Mouse (Mus musculus): ENCODE results near the gene Shc4. TPM values are rescaled to one million over a fixed set of nuclear protein-coding genes. Genes with fewer than 3 reads are reported as not detected.

The Shc4 gene
- polyA plus RNA-seq (2015; fragmentation: Nextera tagmentation; extraction: Ambion mirVana) = 4.3 and 4.6 TPM in 2 replicates

DNA sequence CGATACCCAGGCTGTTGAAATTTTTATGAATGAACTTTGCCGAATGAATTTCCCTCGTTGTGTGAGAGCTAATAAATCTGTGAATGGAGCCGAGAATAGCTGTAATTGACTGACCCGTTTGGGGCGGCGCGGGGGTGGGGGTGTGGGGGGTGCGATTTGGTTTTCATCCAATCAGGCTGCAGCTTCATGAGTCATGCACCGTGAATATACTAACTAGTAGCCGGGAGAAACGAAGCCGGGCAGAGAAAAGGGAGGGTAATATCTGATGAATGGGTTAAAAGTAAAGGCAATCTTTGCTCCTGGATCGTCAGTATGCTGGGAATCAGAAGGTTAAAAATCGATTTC lies at the start of gene Shc4:
Gene Shc4 (minus strand): TSS at position 63 of the 345 bp plus-strand sequence.
- H3K9ac ChIP-seq (replicated peaks) = peak within 1 kb of the TSS; percentile 66
- H3K9me3 ChIP-seq (replicated peaks) = no peaks in the 10 kb centered on the region
- H3K4me3 ChIP-seq (replicated peaks) = peak within 1 kb of the TSS; percentile 54
- 0 out of 2 replicates have a peak, but pooled peaks cover 12% of the 10 kb centered on the region for H3K27me3 ChIP-seq (replicated peaks)
- peak within 1 kb of the TSS; percentile 76 for H3K27ac ChIP-seq (replicated peaks)
- ATAC-seq (ENCODE audit: low FRiP score) = peak; percentile 88
- under 1% methylated on average over 15 of the region's 15 CpGs for whole genome bisulfite sequencing
- peak within 1 kb of the TSS; percentile 100 for H3K4me2 ChIP-seq
- H3K4me1 ChIP-seq = peaks cover 28% of the 10 kb centered on the region
- H3K36me3 ChIP-seq = no peaks in the 10 kb centered on the region

DNA sequence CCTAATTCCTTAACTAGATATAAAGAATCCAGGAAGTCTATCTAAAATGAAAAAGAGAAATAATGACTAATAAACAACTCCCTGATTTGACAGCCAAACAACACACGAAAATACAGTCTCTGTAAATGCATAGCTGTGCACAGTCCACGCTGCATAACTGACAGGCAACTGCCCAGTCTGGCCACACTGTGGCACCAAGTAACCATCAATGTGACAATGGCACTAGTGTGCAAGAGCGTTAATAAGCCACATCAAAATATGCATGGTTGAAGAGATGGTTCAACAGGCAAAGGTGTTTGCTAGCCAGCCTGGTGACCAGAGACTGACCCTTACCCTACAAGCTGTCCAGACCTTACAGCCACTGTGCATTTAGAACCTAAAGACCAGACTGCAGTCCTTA lies 41.1 kb upstream of the Shc4 start:
- Histone ChIP-seq H3K9me3 (replicated peaks) (no peaks in the 10 kb centered on the region), H3K9ac (replicated peaks) (no peak overlapping the region), H3K36me3 (peaks cover 76% of the 10 kb centered on the region), H3K27me3 (replicated peaks) (no peaks in the 10 kb centered on the region), H3K4me2 (no peak overlapping the region), H3K4me3 (replicated peaks) (no peak overlapping the region), H3K4me1 (no peaks in the 10 kb centered on the region), H3K27ac (replicated peaks) (no peak overlapping the region)
- 80% methylated on average over 3 of the region's 3 CpGs for WGBS
- ATAC-seq (ENCODE audit: low FRiP score) = no peak

DNA sequence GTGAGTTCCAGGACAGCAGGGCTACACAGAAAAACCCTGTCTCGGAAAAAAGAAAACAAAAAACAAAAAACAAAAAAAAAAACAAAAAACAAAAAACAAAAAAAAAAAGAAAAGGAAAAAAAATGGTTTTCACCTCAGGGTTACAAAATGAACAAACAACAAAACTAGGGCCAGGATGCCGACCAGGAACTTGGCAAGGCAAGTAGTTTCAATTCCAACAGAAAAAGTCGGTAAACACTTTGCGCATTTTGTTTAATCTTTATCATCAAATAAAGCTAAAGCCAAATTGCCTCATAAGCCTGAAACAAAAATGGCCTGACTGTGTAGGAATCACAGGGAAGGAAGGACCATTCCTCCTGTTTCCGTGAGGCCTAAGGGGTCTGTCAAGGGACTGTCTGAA lies 40.6 kb upstream of the Shc4 start:
- Histone ChIP-seq H3K9ac (replicated peaks) (no peak overlapping the region), H3K4me2 (no peak overlapping the region), H3K27ac (replicated peaks) (no peak overlapping the region), H3K27me3 (replicated peaks) (no peaks in the 10 kb centered on the region), H3K4me3 (replicated peaks) (no peak overlapping the region), H3K9me3 (replicated peaks) (no peaks in the 10 kb centered on the region), H3K36me3 (peaks cover 79% of the 10 kb centered on the region), H3K4me1 (no peaks in the 10 kb centered on the region)
- ATAC-seq (ENCODE audit: low FRiP score) = no peak
- 96% methylated on average over 5 of the region's 5 CpGs for WGBS

DNA sequence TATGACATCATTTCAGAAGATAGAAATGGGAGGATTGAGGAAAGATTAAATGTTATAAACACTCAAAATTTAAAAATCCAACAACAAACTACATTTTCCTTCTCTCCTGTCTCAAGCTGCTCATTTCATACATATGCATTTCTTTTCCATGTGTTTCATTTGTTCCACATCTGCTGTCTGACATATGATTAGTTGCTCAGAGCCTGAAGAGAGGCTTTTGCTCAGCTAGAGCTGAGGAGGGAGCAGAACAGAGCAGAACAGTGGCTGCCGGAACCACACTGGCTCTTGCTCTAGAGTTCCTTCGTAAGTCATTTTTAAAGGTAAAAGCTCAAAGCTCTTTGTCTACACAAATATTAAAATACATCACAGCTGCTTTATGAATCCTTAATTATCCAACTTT lies 25.4 kb upstream of the Shc4 start:
- Histone ChIP-seq H3K4me3 (replicated peaks) (no peak overlapping the region), H3K4me1 (no peaks in the 10 kb centered on the region), H3K9ac (replicated peaks) (no peak overlapping the region), H3K36me3 (peaks cover 72% of the 10 kb centered on the region), H3K27me3 (replicated peaks) (no peaks in the 10 kb centered on the region), H3K27ac (replicated peaks) (no peak overlapping the region), H3K9me3 (replicated peaks) (no peaks in the 10 kb centered on the region), H3K4me2 (no peak overlapping the region)
- WGBS = 92% methylated on average over 2 of the region's 2 CpGs
- no peak for ATAC-seq (ENCODE audit: low FRiP score)

DNA sequence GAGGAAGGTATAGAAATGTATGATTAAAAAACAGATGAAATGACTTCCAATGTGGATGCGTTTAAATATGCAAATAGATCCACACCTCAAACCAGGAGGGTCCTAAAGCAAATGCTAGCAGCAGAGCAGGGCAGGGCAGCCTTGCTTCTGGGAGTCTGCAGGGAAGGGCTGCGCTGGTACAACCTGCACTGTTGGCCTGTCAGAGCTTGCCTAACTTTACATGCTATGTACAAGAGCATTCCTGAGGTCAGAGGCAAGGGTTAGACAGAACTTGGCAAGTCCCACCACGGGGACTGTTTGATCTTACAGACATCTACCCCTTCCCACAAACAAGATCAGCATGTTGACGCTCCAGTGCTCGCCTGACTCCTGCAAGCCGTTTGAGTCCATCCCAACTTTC lies 15.4 kb upstream of the Shc4 start:
- no peaks in the 10 kb centered on the region for H3K27me3 ChIP-seq (replicated peaks)
- no peaks in the 10 kb centered on the region for H3K9me3 ChIP-seq (replicated peaks)
- WGBS = 90% methylated on average over 6 of the region's 6 CpGs
- no peak overlapping the region for H3K4me3 ChIP-seq (replicated peaks)
- H3K4me2 ChIP-seq = no peak overlapping the region
- no peaks in the 10 kb centered on the region for H3K4me1 ChIP-seq
- H3K36me3 ChIP-seq = peaks cover 53% of the 10 kb centered on the region
- no peak for ATAC-seq (ENCODE audit: low FRiP score)
- no peak overlapping the region for H3K27ac ChIP-seq (replicated peaks)
- no peak overlapping the region for H3K9ac ChIP-seq (replicated peaks)

DNA sequence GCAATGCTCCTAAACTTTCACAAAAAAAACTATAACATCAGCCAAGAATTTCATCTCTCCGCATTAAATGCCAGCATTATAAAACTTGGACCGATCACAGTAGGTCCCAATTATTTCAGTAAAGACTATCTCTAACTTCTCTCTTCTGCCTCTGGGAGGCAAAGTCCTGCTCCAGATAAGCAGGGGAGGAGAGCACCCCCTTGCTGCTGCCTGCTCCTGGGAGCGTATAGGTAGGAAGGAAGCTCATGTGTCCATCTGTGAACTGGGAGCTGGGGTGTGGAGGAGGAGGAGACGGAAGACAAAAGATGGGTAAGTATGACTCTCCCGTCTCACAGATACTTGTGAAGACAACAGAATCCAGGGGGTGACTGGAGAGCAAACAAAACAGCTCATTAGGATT lies 14.8 kb upstream of the Shc4 start:
- H3K9me3 ChIP-seq (replicated peaks) = no peaks in the 10 kb centered on the region
- no peak overlapping the region for H3K4me3 ChIP-seq (replicated peaks)
- H3K27ac ChIP-seq (replicated peaks) = no peak overlapping the region
- no peak for ATAC-seq (ENCODE audit: low FRiP score)
- no peak overlapping the region for H3K4me2 ChIP-seq
- H3K27me3 ChIP-seq (replicated peaks) = no peaks in the 10 kb centered on the region
- H3K4me1 ChIP-seq = no peaks in the 10 kb centered on the region
- H3K36me3 ChIP-seq = peaks cover 47% of the 10 kb centered on the region
- H3K9ac ChIP-seq (replicated peaks) = no peak overlapping the region
- 74% methylated on average over 5 of the region's 5 CpGs for WGBS

DNA sequence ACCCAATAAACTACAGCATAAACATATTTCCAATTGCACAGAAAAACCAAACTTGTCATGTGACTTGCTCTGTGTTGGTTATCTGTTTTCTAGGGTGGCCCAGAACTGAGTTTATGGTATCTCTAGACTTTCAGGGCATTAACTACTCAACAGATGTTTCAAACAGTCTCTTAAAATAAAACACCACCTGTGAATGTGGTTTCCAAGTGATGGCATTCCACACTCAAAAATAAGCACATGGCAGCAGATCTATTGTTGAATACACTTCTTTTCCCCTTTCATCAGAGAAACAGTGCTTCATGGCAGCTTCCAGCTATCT lies 12.0 kb upstream of the Shc4 start:
- Histone ChIP-seq H3K27ac (replicated peaks) (no peak overlapping the region), H3K9ac (replicated peaks) (no peak overlapping the region), H3K9me3 (replicated peaks) (no peaks in the 10 kb centered on the region), H3K4me1 (peaks cover 15% of the 10 kb centered on the region), H3K4me3 (replicated peaks) (no peak overlapping the region), H3K36me3 (peaks cover 22% of the 10 kb centered on the region), H3K27me3 (replicated peaks) (no peaks in the 10 kb centered on the region), H3K4me2 (no peak overlapping the region)
- ATAC-seq (ENCODE audit: low FRiP score) = no peak

DNA sequence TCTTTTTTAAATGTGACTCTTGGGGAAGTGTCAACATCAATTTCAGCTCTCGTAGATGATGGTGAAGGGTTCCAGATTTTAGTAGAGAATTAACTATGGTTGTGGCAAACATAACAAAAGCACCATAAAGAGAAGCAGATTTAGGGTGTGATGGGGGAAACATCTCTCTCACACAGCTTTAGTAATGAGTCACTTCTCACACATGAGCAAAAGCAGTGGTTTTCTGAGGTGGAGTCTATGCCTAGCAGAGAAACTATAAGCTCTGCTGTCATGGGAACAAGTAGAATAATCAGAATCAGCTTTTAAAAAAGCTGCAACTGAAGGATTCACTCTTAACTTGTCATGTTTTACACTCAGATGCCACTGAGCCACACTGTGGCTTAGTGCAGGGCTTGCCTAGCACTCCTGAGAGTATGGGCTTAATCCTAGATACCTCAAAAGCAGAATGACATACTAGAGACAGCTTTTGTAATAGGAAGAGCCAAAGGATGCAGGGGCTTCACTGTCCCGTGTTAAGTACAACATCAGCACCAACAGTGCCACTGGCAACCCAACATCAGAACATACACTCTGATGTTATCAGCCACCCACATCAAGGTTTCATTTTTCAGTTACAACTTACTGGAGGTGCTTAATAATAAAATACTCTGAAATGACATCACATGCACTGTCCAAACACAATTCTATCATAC lies 11.5 kb upstream of the Shc4 start:
- no peak overlapping the region for H3K27ac ChIP-seq (replicated peaks)
- ATAC-seq (ENCODE audit: low FRiP score) = no peak
- 66% methylated on average over 2 of the region's 2 CpGs for WGBS
- H3K36me3 ChIP-seq = peaks cover 19% of the 10 kb centered on the region
- no peaks in the 10 kb centered on the region for H3K9me3 ChIP-seq (replicated peaks)
- H3K9ac ChIP-seq (replicated peaks) = no peak overlapping the region
- no peaks in the 10 kb centered on the region for H3K27me3 ChIP-seq (replicated peaks)
- H3K4me2 ChIP-seq = no peak overlapping the region
- peaks cover 15% of the 10 kb centered on the region for H3K4me1 ChIP-seq
- no peak overlapping the region for H3K4me3 ChIP-seq (replicated peaks)

DNA sequence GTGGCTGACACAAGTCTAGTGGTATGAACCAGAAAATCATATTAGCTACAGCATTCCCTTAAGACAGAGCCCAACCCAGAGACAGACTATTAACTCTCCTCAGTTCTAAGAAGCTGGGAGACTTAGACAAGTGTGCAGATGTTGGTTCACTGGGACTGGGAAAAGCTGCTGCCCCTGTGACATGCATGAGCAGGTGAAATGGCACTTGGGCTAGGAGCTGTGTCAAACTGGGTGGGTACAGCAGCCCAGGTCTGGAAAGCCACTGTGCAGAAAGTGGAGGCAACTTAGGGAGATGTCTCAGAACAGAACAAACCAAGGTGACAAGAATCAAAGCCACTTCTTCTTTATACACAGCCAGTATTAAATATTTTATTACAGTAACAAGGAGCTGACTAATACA lies 10.8 kb upstream of the Shc4 start:
- Histone ChIP-seq H3K4me2 (no peak overlapping the region), H3K4me1 (peaks cover 15% of the 10 kb centered on the region), H3K36me3 (peaks cover 14% of the 10 kb centered on the region), H3K27me3 (replicated peaks) (no peaks in the 10 kb centered on the region), H3K4me3 (replicated peaks) (no peak overlapping the region), H3K27ac (replicated peaks) (no peak overlapping the region), H3K9me3 (replicated peaks) (no peaks in the 10 kb centered on the region), H3K9ac (replicated peaks) (no peak overlapping the region)
- ATAC-seq (ENCODE audit: low FRiP score) = no peak

DNA sequence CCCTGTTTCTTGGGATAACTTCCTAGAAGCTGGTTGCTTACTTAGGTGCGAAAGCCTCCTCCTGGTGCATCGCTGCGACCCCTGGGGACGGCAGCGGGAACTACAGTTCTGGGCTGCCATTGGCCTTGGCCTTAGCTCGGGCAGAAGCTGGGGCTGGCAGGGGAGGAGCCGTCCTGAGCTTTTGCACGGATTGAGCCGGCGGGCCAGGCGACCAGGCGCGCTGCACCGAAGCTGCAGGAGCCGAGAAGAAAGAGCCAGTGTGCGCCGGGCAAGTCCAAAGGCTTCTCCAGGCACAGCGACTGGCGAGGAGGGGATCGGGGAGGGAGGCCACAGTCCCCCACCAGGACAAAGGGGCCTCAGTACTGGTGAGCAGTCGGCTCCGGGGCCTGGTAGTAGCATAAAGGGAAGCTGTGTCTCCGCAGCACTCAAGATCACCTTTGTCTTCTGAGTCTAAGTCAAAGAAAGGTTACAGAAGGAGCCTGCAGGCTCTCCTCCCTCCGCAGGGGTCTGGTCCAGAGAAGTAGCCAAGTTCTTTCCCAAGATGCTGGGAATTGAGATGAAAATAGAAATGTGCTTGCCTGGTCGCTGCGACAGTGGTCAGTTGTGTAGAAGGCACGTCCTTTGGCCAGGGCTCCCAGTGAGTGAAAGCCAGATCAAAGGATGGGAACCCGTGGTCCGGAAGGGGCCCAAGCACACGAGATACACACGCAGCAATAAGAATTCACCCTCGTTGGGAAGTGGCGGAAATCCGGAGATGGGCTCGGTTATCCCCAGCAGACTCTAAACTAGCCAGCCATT lies 8.0 kb upstream of the Shc4 start:
- ATAC-seq (ENCODE audit: low FRiP score) = peak; percentile 93
- H3K4me3 ChIP-seq (replicated peaks) = peak overlapping the region; percentile 46

DNA sequence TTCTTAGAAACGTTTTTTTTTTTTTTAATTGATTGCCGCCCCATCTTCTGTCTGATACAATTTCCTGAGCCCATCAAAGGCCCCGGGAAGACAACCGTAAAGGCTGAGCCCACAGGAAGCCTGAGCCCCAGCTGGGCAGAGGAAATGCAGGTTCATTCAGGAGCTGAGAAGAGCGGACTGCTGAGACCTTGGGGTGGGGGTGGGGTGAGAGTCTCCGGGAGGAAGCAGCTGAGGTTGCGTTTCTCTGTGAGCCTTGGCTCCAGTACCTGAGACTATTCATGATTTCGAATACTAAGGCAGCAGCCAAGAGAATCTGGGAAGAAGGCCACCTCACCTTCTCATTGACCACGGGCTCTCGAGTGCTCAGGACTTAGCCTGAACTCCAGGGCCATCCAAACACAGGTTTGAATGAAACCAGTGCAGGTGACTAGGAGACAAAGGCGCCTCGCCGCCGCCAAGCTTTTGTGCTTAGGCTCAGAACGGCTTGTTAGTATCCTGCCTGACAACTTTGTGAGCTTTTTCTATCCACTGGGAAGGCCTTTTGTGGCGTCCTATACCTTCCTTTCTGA lies 682 bp upstream of the Shc4 start:
- under 1% methylated on average over 16 of the region's 16 CpGs for WGBS
- Histone ChIP-seq H3K4me1 (peaks cover 28% of the 10 kb centered on the region), H3K36me3 (no peaks in the 10 kb centered on the region), H3K27me3 (replicated peaks) (0 out of 2 replicates have a peak, but pooled peaks cover 12% of the 10 kb centered on the region), H3K4me2 (peak overlapping the region; percentile 100), H3K9ac (replicated peaks) (peak overlapping the region; percentile 66), H3K9me3 (replicated peaks) (no peaks in the 10 kb centered on the region), H3K4me3 (replicated peaks) (peak overlapping the region; percentile 54), H3K27ac (replicated peaks) (peak overlapping the region; percentile 76)
- ATAC-seq (ENCODE audit: low FRiP score) = peak; percentile 65

More for the DNA sequence above, 8.0 kb upstream of the Shc4 start:
- Histone ChIP-seq H3K27me3 (replicated peaks) (no peaks in the 10 kb centered on the region), H3K4me2 (peak overlapping the region; percentile 80), H3K4me1 (peaks cover 15% of the 10 kb centered on the region), H3K27ac (replicated peaks) (peak overlapping the region; percentile 86), H3K9me3 (replicated peaks) (no peaks in the 10 kb centered on the region), H3K36me3 (no peaks in the 10 kb centered on the region), H3K9ac (replicated peaks) (peak overlapping the region; percentile 67)
- 8% methylated on average over 35 of the region's 35 CpGs for WGBS

Data from neural tube, embryonic 15.5 days (tissue).